Mouse (Mus musculus): ENCODE measurements around the gene Anks1. TPM values are rescaled to one million over a fixed set of nuclear protein-coding genes. Genes with fewer than 3 reads are reported as not detected.

Gene Anks1
- polyA plus RNA-seq, 1 experiment = 19.8 TPM

GRCm38 (mm10) chr17:28033046-28033580 is 124.0 kb downstream of the Anks1 start:
- DNase-seq (ENCODE audit: low read depth, low spot score) = no peak
- 74% methylated on average over 3 of the region's 3 CpGs for WGBS

- DNase-seq (ENCODE audit: low read depth, low spot score) = no peak
- 55% methylated on average over 8 of the region's 8 CpGs for whole genome bisulfite sequencing
These were observed 125.9 kb downstream of the Anks1 start for GRCm38 (mm10) chr17:28034986-28035385.

GRCm38 (mm10) chr17:28036813-28037756 is 128.0 kb downstream of the Anks1 start:
- no peak for DNase-seq (ENCODE audit: low read depth, low spot score)
- WGBS = 85% methylated on average over 14 of the region's 14 CpGs

- WGBS = 72% methylated on average over 16 of the region's 16 CpGs
These were observed 131.5 kb downstream of the Anks1 start for GRCm38 (mm10) chr17:28040620-28041019.

GRCm38 (mm10) chr17:28041298-28041697 is 132.2 kb downstream of the Anks1 start:
- WGBS = 92% methylated on average over 13 of the region's 13 CpGs
- DNase-seq (ENCODE audit: low read depth, low spot score) = no peak

More at GRCm38 (mm10) chr17:28040620-28041019, 131.5 kb downstream of the Anks1 start:
- DNase-seq (ENCODE audit: low read depth, low spot score) = no peak

- DNase-seq (ENCODE audit: low read depth, low spot score) = no peak
- 81% methylated on average over 23 of the region's 23 CpGs for WGBS
These were observed 133.2 kb downstream of the Anks1 start for GRCm38 (mm10) chr17:28042299-28042771.

GRCm38 (mm10) chr17:28047017-28047416 is 137.9 kb downstream of the Anks1 start:
- WGBS = 90% methylated on average over 5 of the region's 5 CpGs
- no peak for DNase-seq (ENCODE audit: low read depth, low spot score)

- 87% methylated on average over 5 of the region's 5 CpGs for WGBS
These were observed 138.4 kb downstream of the Anks1 start for GRCm38 (mm10) chr17:28047520-28047919.

GRCm38 (mm10) chr17:28048425-28048824 is 139.3 kb downstream of the Anks1 start:
- DNase-seq (ENCODE audit: low read depth, low spot score) = no peak
- 54% methylated on average over 4 of the region's 4 CpGs for WGBS

More at GRCm38 (mm10) chr17:28047520-28047919, 138.4 kb downstream of the Anks1 start:
- no peak for DNase-seq (ENCODE audit: low read depth, low spot score)

GRCm38 (mm10) chr17:28050210-28050609 is 141.1 kb downstream of the Anks1 start:
- WGBS = 83% methylated on average over 8 of the region's 8 CpGs
- DNase-seq (ENCODE audit: low read depth, low spot score) = no peak

- whole genome bisulfite sequencing = 82% methylated on average over 21 of the region's 21 CpGs
- DNase-seq (ENCODE audit: low read depth, low spot score) = no peak
These were observed 143.3 kb downstream of the Anks1 start for GRCm38 (mm10) chr17:28052293-28052863.

GRCm38 (mm10) chr17:28058346-28058745 is 149.2 kb downstream of the Anks1 start:
- 88% methylated on average over 13 of the region's 13 CpGs for WGBS
- no peak for DNase-seq (ENCODE audit: low read depth, low spot score)

- 91% methylated on average over 11 of the region's 11 CpGs for WGBS
- DNase-seq (ENCODE audit: low read depth, low spot score) = no peak
These were observed 151.6 kb downstream of the Anks1 start for GRCm38 (mm10) chr17:28060681-28061080.

- whole genome bisulfite sequencing = 59% methylated on average over 7 of the region's 7 CpGs
- no peak for DNase-seq (ENCODE audit: low read depth, low spot score)
These were observed 152.4 kb downstream of the Anks1 start for GRCm38 (mm10) chr17:28061472-28061871.

GRCm38 (mm10) chr17:28062710-28063109 is 153.6 kb downstream of the Anks1 start:
- DNase-seq (ENCODE audit: low read depth, low spot score) = no peak
- WGBS = 91% methylated on average over 7 of the region's 7 CpGs

- WGBS = 82% methylated on average over 6 of the region's 6 CpGs
- no peak for DNase-seq (ENCODE audit: low read depth, low spot score)
These were observed 154.1 kb downstream of the Anks1 start for GRCm38 (mm10) chr17:28063163-28063562.

- WGBS = 36% methylated on average over 4 of the region's 4 CpGs
- no peak for DNase-seq (ENCODE audit: low read depth, low spot score)
These were observed 158.2 kb downstream of the Anks1 start for GRCm38 (mm10) chr17:28067303-28067702.

- DNase-seq (ENCODE audit: low read depth, low spot score) = no peak
- WGBS = 9% methylated on average over 12 of the region's 12 CpGs
These were observed 160.3 kb downstream of the Anks1 start for GRCm38 (mm10) chr17:28069446-28069845.

GRCm38 (mm10) chr17:28070256-28070655 is 161.2 kb downstream of the Anks1 start:
- no peak for DNase-seq (ENCODE audit: low read depth, low spot score)
- WGBS = 82% methylated on average over 13 of the region's 13 CpGs

- DNase-seq (ENCODE audit: low read depth, low spot score) = no peak
These were observed 163.6 kb downstream of the Anks1 start for GRCm38 (mm10) chr17:28072730-28073129.

More at GRCm38 (mm10) chr17:28072730-28073129, 163.6 kb downstream of the Anks1 start:
- 65% methylated on average over 2 of the region's 2 CpGs for WGBS
